Mouse (Mus musculus) embryonic fibroblast, embryonic 13.5 days (primary cell): ENCODE measurements around the gene Kcnma1.

Experiments used
- CTCF ChIP-seq: IDR thresholded peaks from 2 replicates; pipeline ENCODE4 v1.5.1; 2011; ENCODE audit warnings: mild to moderate bottlenecking, control low read depth, low read length, moderate library complexity, borderline replicate concordance; ENCODE audit not compliant: insufficient read depth
- POLR2A ChIP-seq: IDR thresholded peaks from 2 replicates; pipeline ENCODE4 v1.6.1; 2011; ENCODE audit warnings: low read depth, mild to moderate bottlenecking, control low read depth, low read length, moderate library complexity

GRCm38 (mm10) chr14:23390768-23391167, 623.5 kb downstream of the Kcnma1 start:
- TF ChIP-seq CTCF (no peak), POLR2A (no peak)
